ENCODE assay signal across 10 mouse cellular contexts in genomic region chr19:5964804-5965203, GRCm38 (mm10). TPM values are rescaled to one million over a fixed set of nuclear protein-coding genes. Genes with fewer than 3 reads are reported as not detected.
A peak's percentile ranks its signal among the peaks of the same experiment; 100 is the strongest.
DNase-seq lines count a peak whose midpoint lies in the region; ATAC-seq and TF ChIP-seq lines count a peak whose summit lies in the region.
"Had no signal": no experiment of that assay in that cellular context is flagged by ENCODE, and none has a peak within 500 bp of the region (broad histone marks: within the 10 kb centered on the region; RNA-seq: fewer than 3 reads in every experiment).

No protein-coding gene starts in this region.

- no peak overlapping the region for H3K9ac ChIP-seq in heart, postnatal 0 days (replicated peaks; ENCODE audit: low read depth, low read length)
- peak overlapping the region; percentile 77 for H3K9ac ChIP-seq in hindbrain, embryonic 16.5 days (ENCODE audit: low read depth, low read length)
- H3K9ac ChIP-seq in midbrain, embryonic 16.5 days (ENCODE audit: low read depth, low read length) = peak overlapping the region; percentile 73

- TF ChIP-seq CTCF in heart, postnatal 0 days (IDR thresholded peaks at IDR 0.05; ENCODE audit: low read depth) = no peak

- H3K4me2 ChIP-seq in heart, postnatal 0 days (ENCODE audit: low read depth, low read length) = peak overlapping the region; percentile 86; the same call in 1 of the 2 replicates
- H3K4me2 ChIP-seq in hindbrain, embryonic 16.5 days (ENCODE audit: low read length) = peak overlapping the region; percentile 98
- peak overlapping the region; percentile 93 for H3K4me2 ChIP-seq in midbrain, embryonic 16.5 days (ENCODE audit: low read length)

- intact Hi-C loops in heart, postnatal 25 days (cut with DNase I) = loop anchor here (1.0 kb wide), 1 partner anchor 51 kb away; no protein-coding TSS in a partner anchor

- H3K4me1 ChIP-seq in heart, postnatal 0 days (ENCODE audit: control insufficient read depth, insufficient read depth) = peaks cover 9% of the 10 kb centered on the region; the same call in 1 of the 2 replicates
- H3K4me1 ChIP-seq in brown adipose tissue, adult 24 weeks (ENCODE audit: control insufficient read depth, insufficient read depth, insufficient read length, low read length) = no peaks in the 10 kb centered on the region
- H3K4me1 ChIP-seq in hindbrain, embryonic 16.5 days (ENCODE audit: control insufficient read depth, insufficient read depth, low read depth, low read length) = peaks cover 15% of the 10 kb centered on the region
- H3K4me1 ChIP-seq in midbrain, embryonic 16.5 days (ENCODE audit: control insufficient read depth, insufficient read depth, low read length) = peaks cover 16% of the 10 kb centered on the region

- ATAC-seq in heart, postnatal 0 days (ENCODE audit: insufficient read depth, low read depth) = no peak
- no peak for ATAC-seq in hindbrain, embryonic 16.5 days
- ATAC-seq in midbrain, embryonic 16.5 days = no peak

- WGBS in heart, postnatal 0 days = 79% methylated on average over 2 of the region's 2 CpGs
- 88% methylated on average over 2 of the region's 2 CpGs for WGBS in hindbrain, embryonic 16.5 days
- 82% methylated on average over 2 of the region's 2 CpGs for WGBS in midbrain, embryonic 16.5 days

- no peak overlapping the region for H3K27ac ChIP-seq in heart, postnatal 0 days (ENCODE audit: low read depth)
- no peak overlapping the region for H3K27ac ChIP-seq in brown adipose tissue, adult 24 weeks (replicated peaks; ENCODE audit: low read depth, low read length)
- H3K27ac ChIP-seq in hindbrain, embryonic 16.5 days (ENCODE audit: low read depth, low read length) = no peak overlapping the region
- H3K27ac ChIP-seq in midbrain, embryonic 16.5 days (ENCODE audit: low read length) = no peak overlapping the region

- H3K4me3 ChIP-seq in heart, postnatal 0 days (ENCODE audit: low read depth, low read length) = no peak overlapping the region; the same call in 1 of the 2 replicates
- peak overlapping the region; percentile 4; the same call in 1 of the 2 replicates for H3K4me3 ChIP-seq in brown adipose tissue, adult 24 weeks (ENCODE audit: insufficient read depth, low read depth, low read length)
- peak overlapping the region; percentile 77 for H3K4me3 ChIP-seq in hindbrain, embryonic 16.5 days (ENCODE audit: low read length)
- H3K4me3 ChIP-seq in midbrain, embryonic 16.5 days (ENCODE audit: low read depth, low read length) = peak overlapping the region; percentile 58; the same call in 1 of the 2 replicates

- H3K36me3 ChIP-seq in heart, postnatal 0 days (replicated peaks; ENCODE audit: control insufficient read depth, insufficient read depth, low read length) = 0 out of 2 replicates have a peak, but pooled peaks cover 2% of the 10 kb centered on the region
- H3K36me3 ChIP-seq in hindbrain, embryonic 16.5 days (ENCODE audit: control insufficient read depth, insufficient read depth, low read length) = no peaks in the 10 kb centered on the region
- no peaks in the 10 kb centered on the region for H3K36me3 ChIP-seq in midbrain, embryonic 16.5 days (ENCODE audit: control insufficient read depth, insufficient read depth, low read length)

- H3K27me3 ChIP-seq in heart, postnatal 0 days (ENCODE audit: control insufficient read depth, insufficient read depth, low read length) = no peaks in the 10 kb centered on the region
- H3K27me3 ChIP-seq in hindbrain, embryonic 16.5 days (replicated peaks; ENCODE audit: control insufficient read depth, insufficient read depth, low read length) = no peaks in the 10 kb centered on the region
- no peaks in the 10 kb centered on the region for H3K27me3 ChIP-seq in midbrain, embryonic 16.5 days (ENCODE audit: control insufficient read depth, insufficient read depth, low read depth, low read length)

- no peak for TF ChIP-seq EP300 in heart, postnatal 0 days (IDR thresholded peaks at IDR 0.05; ENCODE audit: low read depth)

- H3K9me3 ChIP-seq in heart, postnatal 0 days (replicated peaks; ENCODE audit: control insufficient read depth, low read length) = no peaks in the 10 kb centered on the region
- H3K9me3 ChIP-seq in hindbrain, embryonic 16.5 days (ENCODE audit: control insufficient read depth, low read length) = no peaks in the 10 kb centered on the region
- H3K9me3 ChIP-seq in midbrain, embryonic 16.5 days (replicated peaks; ENCODE audit: control insufficient read depth, low read length, poor library complexity, severe bottlenecking) = no peaks in the 10 kb centered on the region

- DNase-seq in heart, postnatal 0 days (ENCODE audit: low spot score) = no peak
- DNase-seq in heart, postnatal 25 days (ENCODE audit: low spot score) = no peak
- DNase-seq in right cerebral cortex, adult 18-20 months = no peak
- no peak for DNase-seq in kidney, adult 18-20 months
- no peak for DNase-seq in gastrocnemius, postnatal 10 days

RNA-seq across cellular contexts. Expression of gene Pola2, which starts 0.8 kb away (rescaled TPM):
- total RNA-seq in heart, postnatal 0 days (2014; rRNA removed; ENCODE audit: low replicate concordance) = 44.7 and 64.3 TPM in 2 replicates
- 32.7 and 34.1 TPM in 2 replicates for polyA plus RNA-seq in heart, postnatal 0 days (2015; fragmentation: Nextera tagmentation; extraction: Ambion mirVana)
- 10 to 100 TPM in 1 of 2 experiments, 1 to 10 TPM in 1; 8.9 to 11.2 TPM for total RNA-seq in heart, postnatal 25 days (2021)
- polyA plus RNA-seq in brown adipose tissue, adult 24 weeks (2012; ENCODE audit: insufficient read depth, insufficient read length, missing spikeins) = 6.5 and 7.0 TPM in 2 replicates
- polyA plus RNA-seq in hindbrain, embryonic 16.5 days (2015; fragmentation: Nextera tagmentation; extraction: Ambion mirVana) = 22.4 and 26.6 TPM in 2 replicates
- 19.4 and 22.4 TPM in 2 replicates for polyA plus RNA-seq in midbrain, embryonic 16.5 days (2015; fragmentation: Nextera tagmentation; extraction: Ambion mirVana)
- 10 to 100 TPM; 13.7 to 18.7 TPM for total RNA-seq in gastrocnemius, postnatal 10 days (2021)

RNA-seq across cellular contexts. Expression of gene Slc22a20, which starts 21.1 kb away (rescaled TPM):
- total RNA-seq in heart, postnatal 0 days (2014; rRNA removed; ENCODE audit: low replicate concordance) = not detected in 2 replicates
- polyA plus RNA-seq in heart, postnatal 0 days (2015; fragmentation: Nextera tagmentation; extraction: Ambion mirVana) = not detected in 2 replicates
- total RNA-seq in heart, postnatal 25 days (2021) = not detected
- polyA plus RNA-seq in brown adipose tissue, adult 24 weeks (2012; ENCODE audit: insufficient read depth, insufficient read length, missing spikeins) = not detected in 2 replicates
- not detected in 2 replicates for polyA plus RNA-seq in hindbrain, embryonic 16.5 days (2015; fragmentation: Nextera tagmentation; extraction: Ambion mirVana)
- polyA plus RNA-seq in midbrain, embryonic 16.5 days (2015; fragmentation: Nextera tagmentation; extraction: Ambion mirVana) = not detected in 2 replicates
- not detected for total RNA-seq in gastrocnemius, postnatal 10 days (2021)
- total RNA-seq: layer of hippocampus, postnatal 36 days had no signal
- polyA plus RNA-seq: thymus, postnatal 0 days had no signal

RNA-seq across cellular contexts. Expression of gene Cdc42ep2, which starts 40.2 kb away (rescaled TPM):
- 15.7 and 17.4 TPM in 2 replicates for total RNA-seq in heart, postnatal 0 days (2014; rRNA removed; ENCODE audit: low replicate concordance)
- 8.8 and 9.5 TPM in 2 replicates for polyA plus RNA-seq in heart, postnatal 0 days (2015; fragmentation: Nextera tagmentation; extraction: Ambion mirVana)
- total RNA-seq in heart, postnatal 25 days (2021) = 1 to 10 TPM; 9.1 to 9.8 TPM
- polyA plus RNA-seq in brown adipose tissue, adult 24 weeks (2012; ENCODE audit: insufficient read depth, insufficient read length, missing spikeins) = 4.0 and 5.4 TPM in 2 replicates
- polyA plus RNA-seq in hindbrain, embryonic 16.5 days (2015; fragmentation: Nextera tagmentation; extraction: Ambion mirVana) = 22.2 and 23.4 TPM in 2 replicates
- 16.0 and 20.4 TPM in 2 replicates for polyA plus RNA-seq in midbrain, embryonic 16.5 days (2015; fragmentation: Nextera tagmentation; extraction: Ambion mirVana)
- total RNA-seq in gastrocnemius, postnatal 10 days (2021) = 10 to 100 TPM; 16.6 to 20.9 TPM

RNA-seq across cellular contexts. Expression of gene Capn1, which starts 50.9 kb away (rescaled TPM):
- 18.9 and 19.3 TPM in 2 replicates for total RNA-seq in heart, postnatal 0 days (2014; rRNA removed; ENCODE audit: low replicate concordance)
- polyA plus RNA-seq in heart, postnatal 0 days (2015; fragmentation: Nextera tagmentation; extraction: Ambion mirVana) = 4.9 and 5.3 TPM in 2 replicates
- 10 to 100 TPM; 27.5 to 32.8 TPM for total RNA-seq in heart, postnatal 25 days (2021)
- 14.2 and 15.9 TPM in 2 replicates for polyA plus RNA-seq in brown adipose tissue, adult 24 weeks (2012; ENCODE audit: insufficient read depth, insufficient read length, missing spikeins)
- polyA plus RNA-seq in hindbrain, embryonic 16.5 days (2015; fragmentation: Nextera tagmentation; extraction: Ambion mirVana) = 5.2 and 5.6 TPM in 2 replicates
- 3.0 and 3.2 TPM in 2 replicates for polyA plus RNA-seq in midbrain, embryonic 16.5 days (2015; fragmentation: Nextera tagmentation; extraction: Ambion mirVana)
- total RNA-seq in gastrocnemius, postnatal 10 days (2021) = 10 to 100 TPM; 78.1 to 83.8 TPM

RNA-seq across cellular contexts. Expression of gene Dpf2, which starts 52.0 kb away (rescaled TPM):
- 57.8 and 91.8 TPM in 2 replicates for total RNA-seq in heart, postnatal 0 days (2014; rRNA removed; ENCODE audit: low replicate concordance)
- 60.5 and 61.4 TPM in 2 replicates for polyA plus RNA-seq in heart, postnatal 0 days (2015; fragmentation: Nextera tagmentation; extraction: Ambion mirVana)
- 10 to 100 TPM; 87.4 to 96.1 TPM for total RNA-seq in heart, postnatal 25 days (2021)
- 22.6 and 36.6 TPM in 2 replicates for polyA plus RNA-seq in brown adipose tissue, adult 24 weeks (2012; ENCODE audit: insufficient read depth, insufficient read length, missing spikeins)
- 94.0 and 117 TPM in 2 replicates for polyA plus RNA-seq in hindbrain, embryonic 16.5 days (2015; fragmentation: Nextera tagmentation; extraction: Ambion mirVana)
- polyA plus RNA-seq in midbrain, embryonic 16.5 days (2015; fragmentation: Nextera tagmentation; extraction: Ambion mirVana) = 105 and 121 TPM in 2 replicates
- total RNA-seq in gastrocnemius, postnatal 10 days (2021) = 10 to 100 TPM; 86.8 to 90.9 TPM
